Mouse (Mus musculus) CD4-positive, CD25-positive, alpha-beta regulatory T cell, adult 4 months (primary cell): ENCODE results near the gene Hist1h2bb. TPM values are rescaled to one million over a fixed set of nuclear protein-coding genes. Genes with fewer than 3 reads are reported as not detected.
A peak's percentile ranks its signal among the peaks of the same experiment; 100 is the strongest.

Experiments
- ATAC-seq: one replicate; pipeline ENCODE4 v1.8.0; 2017
- polyA plus RNA-seq, 2 experiments: library from polyadenylated mRNA; unstranded; fragments of 100-300 nt; shearing (Covaris generic); gene quantifications; one replicate each; pipeline ENCODE4 v1.2.1; 2017

The Hist1h2bb gene
- polyA plus RNA-seq, 2 experiments from 2014 or later, result 2.9 TPM; not detected in 1

GRCm38 (mm10) chr13:23750839-23751477 is 4.4 kb downstream of the Hist1h2bb start, which contains the start of gene Hist1h2ab:
TSS of gene Hist1h2ab (plus strand) at chr13:23751126.
- peak; percentile 46 for ATAC-seq

- no peak for ATAC-seq
Observed at GRCm38 (mm10) chr13:23751478-23751956, 5.0 kb downstream of the Hist1h2bb start.

GRCm38 (mm10) chr13:23752067-23752741 is 5.7 kb downstream of the Hist1h2bb start, which contains the start of gene Hist1h3b:
TSS of gene Hist1h3b (plus strand) at chr13:23752267.
- ATAC-seq, result peak; percentile 44

- ATAC-seq, result no peak
Observed at GRCm38 (mm10) chr13:23752742-23753172, 6.2 kb downstream of the Hist1h2bb start.

- ATAC-seq, result no peak
Observed at GRCm38 (mm10) chr13:23753314-23754078, 7.0 kb downstream of the Hist1h2bb start.

GRCm38 (mm10) chr13:23755000-23755399 is 8.5 kb downstream of the Hist1h2bb start:
- no peak for ATAC-seq

GRCm38 (mm10) chr13:23756790-23757189 is 10.3 kb downstream of the Hist1h2bb start, which contains the start of gene Hist1h4b:
TSS of gene Hist1h4b (plus strand) at chr13:23757013.
- ATAC-seq, result peak; percentile 61

- ATAC-seq, result no peak
Observed at GRCm38 (mm10) chr13:23757211-23757773, 10.8 kb downstream of the Hist1h2bb start.

- ATAC-seq, result no peak
Observed at GRCm38 (mm10) chr13:23757921-23758320, 11.4 kb downstream of the Hist1h2bb start.

- ATAC-seq, result no peak
Observed at GRCm38 (mm10) chr13:23759251-23759771, 12.8 kb downstream of the Hist1h2bb start.

GRCm38 (mm10) chr13:23759916-23760239 is 13.3 kb downstream of the Hist1h2bb start:
- ATAC-seq, result no peak

GRCm38 (mm10) chr13:23760240-23760971 is 13.9 kb downstream of the Hist1h2bb start:
- no peak for ATAC-seq

GRCm38 (mm10) chr13:23760972-23761864 is 14.7 kb downstream of the Hist1h2bb start, which contains the start of gene Hist1h4a:
TSS of gene Hist1h4a (minus strand) at chr13:23761230.
- ATAC-seq, result peak; percentile 65

GRCm38 (mm10) chr13:23761871-23762821 is 15.6 kb downstream of the Hist1h2bb start, which contains the start of gene Hist1h3a:
TSS of gene Hist1h3a (minus strand) at chr13:23762386.
- peak; percentile 65 for ATAC-seq

GRCm38 (mm10) chr13:23763242-23763585 is 16.7 kb downstream of the Hist1h2bb start:
- ATAC-seq, result no peak

- ATAC-seq, result peak; percentile 48
Observed at GRCm38 (mm10) chr13:23763586-23764323, 17.2 kb downstream of the Hist1h2bb start, which contains the start of gene Hist1h1a. TSS of gene Hist1h1a (plus strand) at chr13:23763666.

GRCm38 (mm10) chr13:23764324-23765171 is 18.0 kb downstream of the Hist1h2bb start:
- no peak for ATAC-seq

- ATAC-seq, result no peak
Observed at GRCm38 (mm10) chr13:23765172-23765513, 18.6 kb downstream of the Hist1h2bb start.
